18 mouse cellular contexts compared by ENCODE assay signal in the genomic region with DNA sequence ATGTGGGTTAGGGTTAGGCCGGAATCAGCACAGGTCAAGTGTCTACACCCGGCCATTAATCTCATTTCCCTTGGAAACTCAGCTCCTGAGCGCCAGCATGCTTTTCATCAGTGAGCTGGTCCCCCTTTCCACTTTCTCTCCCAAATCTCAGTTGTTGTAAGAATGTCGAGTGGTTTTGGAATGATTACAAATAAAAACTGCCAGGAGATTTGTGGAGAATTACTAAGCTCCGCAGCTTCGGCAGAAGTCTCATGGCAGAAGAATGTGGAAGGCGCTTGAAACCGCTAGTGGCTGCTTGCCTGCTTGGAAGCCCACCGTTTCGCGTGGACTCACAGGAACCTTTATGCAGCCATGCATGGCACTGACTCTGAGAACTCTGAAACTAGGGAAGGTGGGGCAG.
DNase-seq lines count a peak whose midpoint lies in the region; ATAC-seq and TF ChIP-seq lines count a peak whose summit lies in the region.
"Had no signal": no experiment of that assay in that cellular context is flagged by ENCODE, and none has a peak within 500 bp of the region (broad histone marks: within the 10 kb centered on the region; RNA-seq: fewer than 3 reads in every experiment).

No protein-coding gene starts in this region.

- DNase-seq in heart, embryonic 10.5 days (ENCODE audit: low spot score), result no peak
- DNase-seq in lung, adult 2 months, result no peak
- no peak for DNase-seq in liver, postnatal 0 days
- DNase-seq: cerebellum, adult 11 months; midbrain, embryonic 14.5 days; right cerebral cortex, postnatal 25 days; thymus, adult 2 months had no signal

- H3K4me3 ChIP-seq in heart, embryonic 13.5 days, result no peak overlapping the region
- H3K4me3 ChIP-seq in heart, embryonic 10.5 days, result no peak overlapping the region
- no peak overlapping the region for H3K4me3 ChIP-seq in lung, embryonic 16.5 days (ENCODE audit: low read length)
- no peak overlapping the region for H3K4me3 ChIP-seq in lung, adult 2 months (replicated peaks; ENCODE audit: extremely low read depth, low read depth, low read length)
- no peak overlapping the region for H3K4me3 ChIP-seq in embryonic fibroblast, embryonic 13.5 days (ENCODE audit: insufficient read depth, low read length)
- no peak overlapping the region for H3K4me3 ChIP-seq in liver, embryonic 12.5 days
- no peak overlapping the region for H3K4me3 ChIP-seq in liver, postnatal 0 days (ENCODE audit: low read depth, low read length)
- H3K4me3 ChIP-seq: embryonic facial prominence, embryonic 15.5 days; forebrain, embryonic 15.5 days; hindbrain, embryonic 12.5 days; layer of hippocampus, adult 2 months; limb, embryonic 15.5 days had no signal

- peak overlapping the region; percentile 48 for H3K27ac ChIP-seq in heart, embryonic 13.5 days (replicated peaks)
- no peak overlapping the region for H3K27ac ChIP-seq in heart, embryonic 10.5 days
- H3K27ac ChIP-seq in lung, embryonic 16.5 days (ENCODE audit: low read length), result no peak overlapping the region
- peak overlapping the region; percentile 85 for H3K27ac ChIP-seq in embryonic fibroblast, embryonic 13.5 days (ENCODE audit: insufficient read depth, low read length)
- H3K27ac ChIP-seq in liver, embryonic 12.5 days, result no peak overlapping the region
- no peak overlapping the region for H3K27ac ChIP-seq in liver, postnatal 0 days (ENCODE audit: low read depth)
- H3K27ac ChIP-seq: embryonic facial prominence, embryonic 15.5 days; forebrain, embryonic 15.5 days; hindbrain, embryonic 12.5 days; layer of hippocampus, adult 2 months; limb, embryonic 15.5 days; macrophage had no signal

- H3K4me2 ChIP-seq in heart, embryonic 13.5 days, result no peak overlapping the region
- H3K4me2 ChIP-seq in lung, embryonic 16.5 days (ENCODE audit: low read depth, low read length), result no peak overlapping the region
- H3K4me2 ChIP-seq in liver, embryonic 12.5 days, result no peak overlapping the region
- no peak overlapping the region for H3K4me2 ChIP-seq in liver, postnatal 0 days (ENCODE audit: low read depth, low read length)
- H3K4me2 ChIP-seq: embryonic facial prominence, embryonic 15.5 days; forebrain, embryonic 15.5 days; hindbrain, embryonic 12.5 days; limb, embryonic 15.5 days had no signal

- WGBS in heart, embryonic 13.5 days, result 54% methylated on average over 11 of the region's 11 CpGs
- WGBS in heart, embryonic 10.5 days, result 80% methylated on average over 11 of the region's 11 CpGs
- 46% methylated on average over 11 of the region's 11 CpGs for WGBS in lung, embryonic 16.5 days
- 72% methylated on average over 11 of the region's 11 CpGs for WGBS in lung, adult 2 months
- 82% methylated on average over 11 of the region's 11 CpGs for whole genome bisulfite sequencing in liver, embryonic 12.5 days (ENCODE audit: insufficient replicate concordance)
- 79% methylated on average over 11 of the region's 11 CpGs for WGBS in liver, postnatal 0 days (ENCODE audit: insufficient replicate concordance)

- peaks cover 18% of the 10 kb centered on the region for H3K4me1 ChIP-seq in heart, embryonic 13.5 days
- H3K4me1 ChIP-seq in heart, embryonic 10.5 days, result peaks cover 5% of the 10 kb centered on the region; the same call in 1 of the 2 replicates
- peaks cover 5% of the 10 kb centered on the region; the same call in 1 of the 2 replicates for H3K4me1 ChIP-seq in lung, embryonic 16.5 days (replicated peaks; ENCODE audit: control insufficient read depth, insufficient read depth, low read length)
- no peaks in the 10 kb centered on the region; the same call in 1 of the 2 replicates for H3K4me1 ChIP-seq in lung, adult 2 months (ENCODE audit: control insufficient read depth, insufficient read depth, low read length)
- peaks cover 6% of the 10 kb centered on the region for H3K4me1 ChIP-seq in embryonic fibroblast, embryonic 13.5 days (ENCODE audit: control insufficient read depth, insufficient read depth, low read length)
- H3K4me1 ChIP-seq in liver, embryonic 12.5 days, result no peaks in the 10 kb centered on the region
- H3K4me1 ChIP-seq in liver, postnatal 0 days (ENCODE audit: insufficient read depth), result no peaks in the 10 kb centered on the region
- H3K4me1 ChIP-seq: embryonic facial prominence, embryonic 15.5 days; forebrain, embryonic 15.5 days; hindbrain, embryonic 12.5 days had no signal

- no peak for TF ChIP-seq CTCF in lung, adult 2 months (IDR thresholded peaks at IDR 0.05; ENCODE audit: insufficient read depth, low read length)
- no peak for TF ChIP-seq CTCF in embryonic fibroblast, embryonic 13.5 days (IDR thresholded peaks at IDR 0.05; ENCODE audit: borderline replicate concordance, insufficient read depth, low read length)
- TF ChIP-seq CTCF in liver, postnatal 0 days (IDR thresholded peaks at IDR 0.05; ENCODE audit: low read depth), result no peak

- H3K27me3 ChIP-seq in heart, embryonic 13.5 days (replicated peaks), result no peaks in the 10 kb centered on the region; the same call in 1 of the 2 replicates
- no peaks in the 10 kb centered on the region for H3K27me3 ChIP-seq in heart, embryonic 10.5 days (ENCODE audit: insufficient read depth, poor library complexity, severe bottlenecking)
- H3K27me3 ChIP-seq in lung, embryonic 16.5 days (ENCODE audit: control insufficient read depth, insufficient read depth, low read depth, low read length), result no peaks in the 10 kb centered on the region; the same call in none of the 2 replicates
- no peaks in the 10 kb centered on the region for H3K27me3 ChIP-seq in liver, embryonic 12.5 days (replicated peaks)
- H3K27me3 ChIP-seq in liver, postnatal 0 days (ENCODE audit: insufficient read depth, low read length), result no peaks in the 10 kb centered on the region; the same call in 1 of the 2 replicates
- H3K27me3 ChIP-seq: embryonic facial prominence, embryonic 15.5 days; forebrain, embryonic 15.5 days; hindbrain, embryonic 12.5 days had no signal

- ATAC-seq in heart, embryonic 13.5 days (ENCODE audit: extremely low read depth, insufficient number of reproducible peaks, low FRiP score, low TSS enrichment), result no peak
- peak; percentile 15; the same call in 1 of the 2 replicates for ATAC-seq in lung, embryonic 16.5 days (ENCODE audit: low read depth)
- ATAC-seq in liver, embryonic 12.5 days, result no peak
- no peak for ATAC-seq in liver, postnatal 0 days
- ATAC-seq: forebrain, embryonic 15.5 days; intestine, postnatal 0 days had no signal

- H3K9ac ChIP-seq in heart, embryonic 13.5 days, result no peak overlapping the region
- H3K9ac ChIP-seq in lung, embryonic 16.5 days (ENCODE audit: low read length), result no peak overlapping the region
- no peak overlapping the region for H3K9ac ChIP-seq in liver, embryonic 12.5 days
- no peak overlapping the region for H3K9ac ChIP-seq in liver, postnatal 0 days (replicated peaks)
- H3K9ac ChIP-seq: embryonic facial prominence, embryonic 15.5 days; forebrain, embryonic 15.5 days; hindbrain, embryonic 12.5 days; limb, embryonic 15.5 days had no signal

- no peak for TF ChIP-seq POLR2A in lung, adult 2 months (IDR thresholded peaks at IDR 0.05; ENCODE audit: borderline replicate concordance, extremely low read depth, low read depth, low read length)
- TF ChIP-seq POLR2A in embryonic fibroblast, embryonic 13.5 days (IDR thresholded peaks at IDR 0.05; ENCODE audit: low read depth, low read length), result no peak

- no peaks in the 10 kb centered on the region for H3K36me3 ChIP-seq in heart, embryonic 13.5 days
- H3K36me3 ChIP-seq in heart, embryonic 10.5 days, result no peaks in the 10 kb centered on the region
- H3K36me3 ChIP-seq in lung, embryonic 16.5 days (ENCODE audit: control insufficient read depth, insufficient read depth, low read length), result no peaks in the 10 kb centered on the region
- no peaks in the 10 kb centered on the region for H3K36me3 ChIP-seq in liver, embryonic 12.5 days
- no peaks in the 10 kb centered on the region for H3K36me3 ChIP-seq in liver, postnatal 0 days (replicated peaks; ENCODE audit: insufficient read depth, low read length)
- H3K36me3 ChIP-seq: embryonic facial prominence, embryonic 15.5 days; forebrain, embryonic 15.5 days; hindbrain, embryonic 12.5 days; limb, embryonic 15.5 days had no signal

- TF ChIP-seq EP300 in liver, postnatal 0 days (IDR thresholded peaks at IDR 0.05; ENCODE audit: low read depth), result no peak

- H3K9me3 ChIP-seq in heart, embryonic 13.5 days, result no peaks in the 10 kb centered on the region
- H3K9me3 ChIP-seq in heart, embryonic 10.5 days, result no peaks in the 10 kb centered on the region
- H3K9me3 ChIP-seq in lung, embryonic 16.5 days (ENCODE audit: control insufficient read depth, low read length), result no peaks in the 10 kb centered on the region
- no peaks in the 10 kb centered on the region for H3K9me3 ChIP-seq in liver, embryonic 12.5 days (replicated peaks)
- H3K9me3 ChIP-seq in liver, postnatal 0 days (ENCODE audit: low read length), result no peaks in the 10 kb centered on the region
- H3K9me3 ChIP-seq: embryonic facial prominence, embryonic 15.5 days; forebrain, embryonic 15.5 days; hindbrain, embryonic 12.5 days; limb, embryonic 15.5 days had no signal

Comparison
In these comparisons a context has a peak if more than half of its experiments do, and no peak if none do; other contexts are left out.
1. H3K27ac ChIP-seq: peak in heart, embryonic 13.5 days (single experiment) and embryonic fibroblast, embryonic 13.5 days (single experiment); none in heart, embryonic 10.5 days (single experiment), lung, embryonic 16.5 days (single experiment), liver, embryonic 12.5 days (single experiment) and liver, postnatal 0 days (single experiment).